Mouse (Mus musculus) gonadal fat pad, adult 2 months (tissue): Measurements from ENCODE around the gene Plxnb2. TPM values are rescaled to one million over a fixed set of nuclear protein-coding genes. Genes with fewer than 3 reads are reported as not detected.

Experiments
- DNase-seq: peaks from one replicate; pipeline ENCODE4 v3.0.0-alpha.2; 2012; ENCODE audit warnings: low read depth
- polyA plus RNA-seq: library from polyadenylated mRNA; depleted of rRNA; stranded (reverse); fragments of >200 nt; gene quantifications from 2 replicates; pipeline ENCODE4 v1.2.3, GENCODE M21; 2012

Gene Plxnb2
- polyA plus RNA-seq, 1 experiment = 98.9 TPM

- DNase-seq = no peak
Measured at GRCm38 (mm10) chr15:89179630-89179964, 991 bp downstream of the Plxnb2 start.

DNA sequence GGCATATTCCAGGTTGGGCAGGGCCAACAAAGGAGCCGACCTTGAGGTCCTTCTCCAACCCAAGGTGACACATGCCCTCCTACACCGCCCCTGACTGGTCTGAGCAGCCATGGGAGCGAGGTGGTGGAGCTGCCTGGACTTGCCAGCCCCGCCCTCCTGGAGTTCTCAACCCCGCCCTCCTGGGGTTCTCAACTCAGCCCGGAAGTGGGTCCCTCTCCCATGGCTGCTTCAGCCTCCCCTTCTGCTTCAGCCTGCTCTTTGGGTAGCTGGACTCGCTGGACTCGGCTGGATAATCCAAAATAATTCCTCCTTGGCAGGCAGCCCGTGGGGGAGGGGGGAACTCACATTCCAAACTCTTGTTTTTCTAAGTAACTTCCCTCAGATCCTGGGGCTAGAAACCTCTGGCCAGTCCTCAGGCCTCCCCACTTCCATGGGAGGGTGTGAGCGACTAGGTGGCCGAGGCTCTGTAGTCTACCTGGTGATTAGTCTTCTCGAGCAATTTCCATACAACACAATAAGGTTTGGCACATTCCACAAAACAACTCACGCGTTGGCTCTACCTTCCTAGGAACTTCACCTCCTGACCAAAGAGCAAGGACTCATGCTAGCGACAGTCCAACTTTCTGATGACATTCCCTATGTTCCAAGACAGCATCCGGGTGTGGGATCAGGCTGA is 1.5 kb downstream of the Plxnb2 start:
- DNase-seq = no peak

DNA sequence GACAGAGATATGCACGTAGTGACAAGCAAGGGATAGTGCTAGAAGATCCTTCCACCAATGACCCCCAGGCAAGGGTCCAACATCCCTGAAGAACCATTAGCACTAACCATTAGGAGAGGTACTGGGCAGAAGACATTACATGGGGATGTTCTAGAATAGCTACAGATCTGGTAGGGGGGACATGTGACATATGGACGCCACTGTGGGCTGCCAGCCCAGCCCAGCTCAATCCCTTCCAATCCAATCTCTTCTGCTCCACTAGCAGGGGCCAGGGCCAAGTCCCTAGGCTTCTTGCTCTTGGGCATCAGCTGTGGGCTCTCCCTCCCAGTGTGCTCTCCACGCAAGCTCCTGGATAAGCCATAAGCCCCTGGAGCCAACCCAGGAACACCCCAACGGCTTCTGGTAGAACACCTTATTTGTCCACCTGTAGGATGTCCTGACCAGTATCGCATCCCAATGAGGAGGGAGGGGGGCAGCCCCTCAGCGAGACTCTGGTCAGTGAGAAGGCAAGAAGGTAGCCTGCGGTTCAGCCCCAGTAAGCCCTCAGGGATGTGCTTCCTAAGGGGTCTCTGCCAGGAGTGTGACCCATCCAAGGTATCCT is 2.2 kb downstream of the Plxnb2 start:
- DNase-seq = no peak

DNA sequence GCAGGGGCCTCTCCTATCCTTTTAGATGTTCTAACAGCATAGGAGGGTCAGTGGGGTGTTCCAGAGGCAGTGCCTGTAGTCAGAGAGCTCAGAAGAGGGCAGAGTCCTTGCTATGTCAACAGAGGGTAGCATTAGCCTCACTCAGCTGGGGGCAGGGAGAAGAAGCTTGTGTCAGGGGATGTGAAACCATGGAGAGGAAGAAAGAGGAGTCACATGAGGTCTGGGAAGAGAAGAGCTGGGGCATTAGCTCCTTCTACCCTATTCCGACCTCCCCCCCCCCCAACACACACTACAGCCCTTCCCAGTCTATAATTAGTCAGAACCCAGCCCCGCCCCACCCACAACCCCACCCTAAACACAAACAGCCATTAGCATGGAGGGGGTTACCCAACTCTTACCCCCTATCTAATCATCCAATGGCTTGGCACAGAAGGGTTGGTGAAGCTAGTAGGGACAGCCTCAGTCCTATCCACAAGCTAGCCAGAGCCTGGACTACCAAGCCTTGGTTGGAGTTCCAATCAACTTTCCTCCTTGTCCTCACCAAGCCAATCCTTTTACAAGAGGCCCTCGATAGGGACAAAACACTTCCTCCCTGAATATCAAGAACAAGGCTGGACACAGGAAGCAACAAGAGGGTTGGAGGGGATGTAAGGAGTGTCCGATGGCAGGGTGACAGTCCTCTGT is 2.9 kb downstream of the Plxnb2 start:
- DNase-seq = no peak

DNA sequence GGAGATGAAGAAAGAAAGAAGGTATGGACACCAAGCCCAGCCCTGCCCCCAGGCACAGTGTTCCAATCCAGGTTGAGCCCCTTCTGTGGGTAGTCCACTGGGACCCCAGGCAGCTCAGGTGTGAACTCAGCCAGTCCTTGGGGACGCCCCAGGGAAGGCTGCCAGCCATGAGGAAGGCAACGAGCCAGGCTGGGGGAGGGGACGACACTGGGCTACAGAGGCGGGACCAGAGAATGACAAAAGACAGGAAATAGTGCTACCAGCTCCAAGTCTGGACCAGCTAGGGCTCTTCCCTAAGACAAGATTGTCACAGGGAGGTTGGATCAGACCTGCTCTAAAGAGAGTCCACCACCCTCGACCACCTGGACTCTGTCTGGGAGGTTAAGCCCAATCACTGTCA is 3.5 kb downstream of the Plxnb2 start:
- DNase-seq = no peak

DNA sequence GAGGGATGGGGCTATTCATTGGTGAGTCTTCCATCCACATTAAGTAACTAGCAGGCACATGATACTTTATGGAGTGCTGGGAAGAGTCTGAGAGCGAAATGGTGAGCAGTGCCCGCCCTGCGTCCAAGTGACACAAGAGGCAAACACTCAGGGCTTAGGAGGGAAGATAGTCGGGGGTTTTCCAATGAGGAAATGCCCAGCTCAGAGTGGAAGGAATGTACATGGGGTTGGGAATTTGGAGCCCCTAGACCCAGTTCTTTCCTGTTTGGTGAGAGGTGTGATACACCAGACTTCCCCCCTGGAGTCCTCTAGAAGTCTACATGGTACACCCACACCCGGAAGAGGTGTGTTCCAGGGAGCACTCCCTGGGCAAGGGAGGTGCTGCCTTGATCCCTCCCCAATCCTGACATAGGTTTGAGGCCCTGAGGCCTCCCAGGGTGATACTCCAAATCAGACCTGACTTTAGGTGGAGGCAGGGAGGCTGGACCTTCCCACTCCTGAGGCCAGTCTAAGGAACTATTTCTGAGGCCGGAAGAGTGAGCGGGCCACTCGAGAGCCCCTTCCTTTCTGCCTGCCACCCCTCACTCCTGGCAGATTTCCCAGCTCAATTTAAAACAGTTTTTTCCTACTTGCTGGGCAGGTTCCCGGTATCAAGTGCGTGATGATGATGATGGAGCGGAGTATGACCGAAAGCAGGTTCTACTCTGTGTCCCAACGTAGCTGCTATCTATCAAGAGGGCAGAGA is 5.0 kb downstream of the Plxnb2 start:
- DNase-seq = no peak

- DNase-seq = no peak
Measured at GRCm38 (mm10) chr15:89174889-89175339, 5.7 kb downstream of the Plxnb2 start.

DNA sequence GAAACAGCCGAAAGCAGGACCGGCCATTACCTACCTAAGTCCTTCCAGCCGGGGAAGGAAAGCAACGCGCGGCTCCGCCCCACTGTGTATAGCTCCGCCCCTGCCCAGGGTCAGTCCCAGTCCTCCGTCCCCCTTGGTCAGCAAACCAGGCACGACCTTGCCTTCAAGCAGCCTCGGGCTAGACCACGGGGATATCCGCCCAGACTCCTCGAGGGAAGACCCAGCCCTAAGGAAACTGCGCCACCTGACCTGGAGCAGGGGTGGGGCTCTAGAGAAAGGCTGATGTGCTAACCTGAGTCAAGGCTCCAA is 6.7 kb downstream of the Plxnb2 start:
- DNase-seq = no peak

DNA sequence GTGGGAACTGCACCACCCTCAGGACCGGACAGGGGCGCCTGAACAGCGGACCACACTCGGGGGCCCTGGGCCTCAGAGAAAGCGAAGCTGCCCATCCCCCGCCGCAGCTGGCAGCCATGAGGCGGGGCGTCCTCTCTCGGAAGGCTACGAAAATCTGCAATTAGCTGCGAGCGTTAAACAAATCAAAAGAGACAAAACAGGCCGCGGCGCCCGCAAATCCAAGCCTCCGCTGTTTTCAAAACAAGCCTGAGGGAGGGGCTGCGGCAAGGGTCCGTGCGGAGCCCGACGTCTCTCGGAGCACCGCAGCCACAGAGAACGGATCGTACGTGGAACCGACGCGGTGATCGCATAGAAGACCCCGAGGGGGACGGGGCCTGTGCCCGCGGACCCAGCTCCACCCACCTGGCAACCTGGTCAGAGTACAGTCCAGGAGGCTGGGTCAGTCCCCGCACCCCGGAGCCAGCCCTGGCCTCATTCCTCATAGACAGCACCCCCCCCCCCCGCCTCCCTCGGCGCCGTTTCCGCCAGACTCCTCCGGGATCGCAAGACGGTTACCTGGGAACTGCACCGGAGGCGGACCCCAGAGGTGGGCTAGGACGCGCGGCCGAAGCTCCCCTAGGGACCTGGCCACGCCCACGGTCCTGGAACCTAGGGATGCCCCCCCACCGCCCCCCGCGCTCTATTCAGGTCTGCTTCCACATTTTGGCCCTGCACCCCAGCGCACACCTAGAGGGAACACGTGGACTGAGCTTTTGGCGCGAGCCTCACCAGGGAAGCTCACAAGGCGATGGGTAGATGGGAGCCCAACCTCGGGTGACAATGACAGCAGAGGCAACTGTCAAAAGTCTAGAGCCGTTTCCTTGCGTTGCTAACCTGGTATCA is 7.3 kb downstream of the Plxnb2 start:
- DNase-seq = no peak

GRCm38 (mm10) chr15:89172276-89172935 is 8.2 kb downstream of the Plxnb2 start:
- DNase-seq = no peak

GRCm38 (mm10) chr15:89171526-89172051 is 9.0 kb downstream of the Plxnb2 start:
- no peak for DNase-seq

GRCm38 (mm10) chr15:89170102-89170501 is 10.5 kb downstream of the Plxnb2 start:
- no peak for DNase-seq

GRCm38 (mm10) chr15:89169431-89169830 is 11.2 kb downstream of the Plxnb2 start:
- no peak for DNase-seq

GRCm38 (mm10) chr15:89168922-89169321 is 11.7 kb downstream of the Plxnb2 start:
- DNase-seq = no peak

DNA sequence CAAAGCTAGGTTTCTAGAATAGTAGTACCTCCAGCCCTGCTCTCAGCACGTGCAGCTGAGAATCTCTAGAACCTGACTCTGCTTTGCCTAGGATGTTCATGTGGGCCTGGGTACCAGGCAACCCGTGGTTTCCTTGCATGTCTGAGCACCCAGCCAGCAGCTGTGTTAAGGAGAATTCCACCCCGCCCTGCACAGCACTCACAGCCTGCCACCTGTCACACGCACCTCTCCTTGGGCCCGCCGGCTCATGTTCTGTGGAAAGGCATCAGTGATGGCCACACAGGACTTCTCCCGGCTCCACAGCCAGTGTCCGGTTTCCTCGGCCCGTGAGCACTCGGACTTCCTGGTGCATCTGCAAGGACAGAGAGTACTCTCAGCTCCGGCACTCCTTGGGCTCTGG is 15.1 kb downstream of the Plxnb2 start:
- DNase-seq = no peak

- no peak for DNase-seq
Measured at GRCm38 (mm10) chr15:89161397-89161796, 19.2 kb downstream of the Plxnb2 start.

- no peak for DNase-seq
Measured at GRCm38 (mm10) chr15:89158516-89158915, 22.1 kb downstream of the Plxnb2 start.

GRCm38 (mm10) chr15:89157954-89158353 is 22.6 kb downstream of the Plxnb2 start:
- DNase-seq = no peak

GRCm38 (mm10) chr15:89152312-89152711 is 28.3 kb downstream of the Plxnb2 start:
- DNase-seq = no peak

DNA sequence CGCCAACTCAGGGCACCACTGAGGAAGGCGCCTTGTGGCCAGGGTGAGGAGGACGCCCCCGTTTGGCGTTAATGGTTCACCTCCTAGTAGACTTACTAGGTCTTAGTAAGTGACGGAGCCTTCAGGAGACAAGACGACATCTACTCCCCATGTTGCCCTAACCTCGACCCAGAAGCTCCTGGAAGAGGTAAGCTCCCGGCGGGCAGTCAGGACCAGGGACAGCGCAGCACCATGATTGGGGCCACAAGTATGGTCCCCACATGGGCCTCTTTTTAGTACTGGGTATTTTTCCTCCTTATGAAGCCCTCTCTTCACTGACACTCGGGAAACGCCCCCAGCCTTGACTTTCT is 30.6 kb downstream of the Plxnb2 start:
- no peak for DNase-seq
